Mouse (Mus musculus) testis, adult 2 months (tissue): ENCODE measurements around the gene Rnf213. TPM values are rescaled to one million over a fixed set of nuclear protein-coding genes. Genes with fewer than 3 reads are reported as not detected.

Experiments used
- H3K27ac ChIP-seq: fragments of 200-500 bp; 2 replicates; pipeline ENCODE4 v1.5.1; 2012; ENCODE audit warnings: low read depth, low read length; ENCODE audit not compliant: control insufficient read depth, insufficient read depth
- H3K27me3 ChIP-seq: fragments of 200-500 bp; 2 replicates; pipeline ENCODE4 v1.6.1; 2012; ENCODE audit warnings: mild to moderate bottlenecking, low read length, moderate library complexity; ENCODE audit not compliant: control insufficient read depth, insufficient read depth
- H3K36me3 ChIP-seq: fragments of 200-500 bp; 2 replicates; pipeline ENCODE4 v1.6.1; 2012; ENCODE audit warnings: mild to moderate bottlenecking, low read length; ENCODE audit not compliant: control insufficient read depth, insufficient read depth
- H3K4me1 ChIP-seq: fragments of 200-500 bp; 2 replicates; pipeline ENCODE4 v1.6.1; 2012; ENCODE audit warnings: low read length; ENCODE audit not compliant: control insufficient read depth, insufficient read depth
- H3K4me3 ChIP-seq: fragments of 200-500 bp; 2 replicates; pipeline ENCODE4 v1.5.1; 2012; ENCODE audit warnings: low read depth, mild to moderate bottlenecking, low read length, moderate library complexity, mixed read lengths; ENCODE audit not compliant: control insufficient read depth
- CTCF ChIP-seq: fragments of 200-500 bp; IDR thresholded peaks from 2 replicates; pipeline ENCODE4 v1.5.1; 2012; ENCODE audit warnings: low read depth, mild to moderate bottlenecking, inconsistent platforms, low read length, moderate library complexity; ENCODE audit not compliant: control insufficient read depth, insufficient read depth, insufficient replicate concordance
- POLR2A ChIP-seq: fragments of 200-500 bp; IDR thresholded peaks from 2 replicates; pipeline ENCODE4 v1.6.1; 2012; ENCODE audit warnings: low read depth, mild to moderate bottlenecking, inconsistent platforms, low read length, moderate library complexity; ENCODE audit not compliant: control insufficient read depth
- polyA plus RNA-seq: library from polyadenylated mRNA; depleted of rRNA; stranded (reverse); fragments of >200 nt; gene quantifications from 2 replicates; pipeline ENCODE4 v1.2.3, GENCODE M21; 2012

Gene Rnf213
- polyA plus RNA-seq, 1 experiment = 3.9 TPM

DNA sequence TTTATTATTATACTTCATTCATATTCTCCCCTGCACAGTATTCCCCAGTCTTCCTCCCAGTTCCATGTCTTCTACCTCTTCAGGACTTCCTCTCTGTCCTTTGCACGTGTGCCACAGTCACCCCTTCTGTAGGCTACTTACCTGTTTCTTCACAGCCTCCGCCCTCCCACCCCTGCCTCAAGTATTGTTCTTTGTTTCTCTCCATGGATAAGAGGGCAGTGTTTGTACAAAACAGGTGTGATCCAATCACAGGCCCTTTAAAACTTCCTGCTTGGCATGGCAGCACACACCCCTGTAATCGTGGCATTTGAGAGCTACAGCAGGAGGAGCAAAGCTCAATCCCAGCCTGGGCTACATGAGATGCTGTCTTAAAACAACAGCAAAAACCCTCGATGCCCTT lies 100.6 kb downstream of the Rnf213 start:
- peaks cover 2% of the 10 kb centered on the region; the same call in 1 of the 2 replicates for H3K4me1 ChIP-seq
- no peaks in the 10 kb centered on the region for H3K27me3 ChIP-seq
- no peak overlapping the region for H3K27ac ChIP-seq
- TF ChIP-seq CTCF (no peak), POLR2A (no peak)
- no peak overlapping the region for H3K4me3 ChIP-seq
- H3K36me3 ChIP-seq = no peaks in the 10 kb centered on the region

- Histone ChIP-seq H3K36me3 (no peaks in the 10 kb centered on the region), H3K4me1 (peaks cover 2% of the 10 kb centered on the region; the same call in 1 of the 2 replicates), H3K27me3 (no peaks in the 10 kb centered on the region), H3K4me3 (no peak overlapping the region), H3K27ac (no peak overlapping the region)
- no peak for TF ChIP-seq CTCF
- no peak for TF ChIP-seq POLR2A
These were observed 103.2 kb downstream of the Rnf213 start for GRCm38 (mm10) chr11:119496147-119496546.

DNA sequence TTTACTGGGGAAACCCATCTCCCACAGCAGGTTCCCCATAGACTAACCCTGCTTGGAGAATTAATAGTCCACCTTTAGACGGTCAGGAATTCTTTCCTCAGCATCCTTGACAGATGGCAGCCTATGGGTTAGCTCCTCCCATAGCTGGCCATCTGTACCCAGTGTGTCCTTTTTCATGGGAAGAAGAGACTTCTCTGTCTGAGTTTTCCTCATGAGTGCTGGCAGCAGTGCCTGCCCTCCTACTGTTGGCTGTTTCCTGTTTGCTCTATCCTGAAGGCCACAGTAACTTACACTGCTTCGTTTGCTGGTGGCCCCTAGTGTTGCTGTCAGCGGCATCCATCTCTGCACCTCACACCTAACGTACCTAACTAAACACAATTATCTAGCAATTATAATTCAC lies 104.6 kb downstream of the Rnf213 start:
- TF ChIP-seq CTCF (no peak), POLR2A (no peak)
- Histone ChIP-seq H3K4me1 (no peaks in the 10 kb centered on the region), H3K36me3 (no peaks in the 10 kb centered on the region)

GRCm38 (mm10) chr11:119499297-119499696 lies 106.4 kb downstream of the Rnf213 start:
- Histone ChIP-seq H3K27ac (no peak overlapping the region), H3K4me1 (no peaks in the 10 kb centered on the region), H3K27me3 (no peaks in the 10 kb centered on the region), H3K4me3 (no peak overlapping the region), H3K36me3 (no peaks in the 10 kb centered on the region)
- TF ChIP-seq POLR2A (no peak), CTCF (no peak)

More for the DNA sequence above, 104.6 kb downstream of the Rnf213 start:
- H3K27ac ChIP-seq = no peak overlapping the region
- H3K4me3 ChIP-seq = no peak overlapping the region
- no peaks in the 10 kb centered on the region for H3K27me3 ChIP-seq

- Histone ChIP-seq H3K4me3 (no peak overlapping the region), H3K27ac (no peak overlapping the region), H3K36me3 (no peaks in the 10 kb centered on the region), H3K27me3 (no peaks in the 10 kb centered on the region), H3K4me1 (no peaks in the 10 kb centered on the region)
- TF ChIP-seq CTCF (no peak), POLR2A (no peak)
These were observed 107.1 kb downstream of the Rnf213 start for GRCm38 (mm10) chr11:119500011-119500410.

DNA sequence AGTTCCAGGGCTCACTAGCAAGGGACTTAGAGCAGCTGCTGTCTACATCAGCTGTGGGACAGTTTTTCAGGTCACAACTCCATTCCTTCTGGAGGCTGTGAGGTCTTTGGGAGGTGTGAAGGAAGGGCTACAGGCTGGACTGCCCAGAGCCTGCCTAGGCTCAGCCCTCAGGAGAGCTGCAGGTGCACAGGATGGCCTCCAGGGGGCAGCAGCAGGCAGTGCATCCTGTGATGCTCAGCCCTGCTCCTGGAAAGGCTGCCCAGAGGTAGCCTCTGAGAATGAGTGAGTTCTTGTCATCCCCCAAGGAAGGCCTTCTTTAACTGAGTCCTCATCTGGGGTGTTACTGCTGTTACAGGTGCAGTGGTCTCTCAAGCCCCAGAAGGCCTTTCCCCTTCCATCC lies 110.8 kb downstream of the Rnf213 start:
- Histone ChIP-seq H3K27me3 (no peaks in the 10 kb centered on the region), H3K27ac (no peak overlapping the region), H3K36me3 (peaks cover 1% of the 10 kb centered on the region; the same call in 1 of the 2 replicates), H3K4me1 (no peaks in the 10 kb centered on the region), H3K4me3 (no peak overlapping the region)
- TF ChIP-seq CTCF = peak; percentile 97
- TF ChIP-seq POLR2A = no peak

DNA sequence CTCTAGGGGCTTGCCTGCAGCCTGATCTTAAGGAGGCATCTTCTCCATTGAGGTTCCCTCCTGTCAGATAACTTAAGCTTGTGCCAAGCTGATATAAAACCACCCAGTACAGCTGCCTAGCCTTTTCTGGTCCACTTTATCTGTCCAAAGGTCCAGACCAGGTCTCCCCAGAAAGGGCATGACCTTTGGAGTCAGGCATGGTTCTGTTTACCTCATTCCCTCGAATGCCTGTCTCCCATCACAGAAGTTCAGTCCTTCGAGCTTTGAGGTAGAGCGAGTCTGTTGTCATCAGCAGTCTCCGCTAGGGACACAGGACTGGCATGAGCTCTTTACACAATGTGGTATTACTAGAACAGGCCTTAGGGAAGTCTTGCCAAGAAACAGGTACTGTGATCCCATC lies 113.5 kb downstream of the Rnf213 start:
- Histone ChIP-seq H3K4me1 (no peaks in the 10 kb centered on the region), H3K27ac (no peak overlapping the region), H3K36me3 (peaks cover 1% of the 10 kb centered on the region; the same call in 1 of the 2 replicates), H3K27me3 (no peaks in the 10 kb centered on the region), H3K4me3 (no peak overlapping the region)
- TF ChIP-seq POLR2A (no peak), CTCF (no peak)

DNA sequence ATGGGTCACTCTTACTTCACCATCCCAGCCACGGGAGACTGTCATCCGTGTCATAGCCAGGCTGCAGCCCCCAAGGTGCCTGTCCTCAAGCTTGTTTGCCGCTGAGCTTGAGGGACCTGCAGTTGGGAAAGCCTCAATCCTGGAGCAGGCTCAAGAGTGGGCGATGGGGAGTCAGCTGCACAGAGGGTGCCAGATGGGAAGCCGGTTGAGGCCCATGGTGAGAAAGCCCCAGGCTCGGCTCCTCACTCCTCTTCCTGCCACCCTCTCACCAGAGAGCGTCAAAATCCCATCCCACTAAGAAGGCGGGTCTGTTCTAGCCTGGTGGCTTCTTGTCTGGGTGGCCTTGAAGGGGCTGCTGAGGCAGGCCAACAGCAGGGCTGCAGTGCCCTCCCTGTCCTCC lies 114.9 kb downstream of the Rnf213 start:
- TF ChIP-seq POLR2A (no peak), CTCF (no peak)
- H3K27ac ChIP-seq = no peak overlapping the region
- no peak overlapping the region for H3K4me3 ChIP-seq
- no peaks in the 10 kb centered on the region for H3K27me3 ChIP-seq
- H3K36me3 ChIP-seq = peaks cover 1% of the 10 kb centered on the region; the same call in 1 of the 2 replicates
- H3K4me1 ChIP-seq = no peaks in the 10 kb centered on the region
